Mouse (Mus musculus) macrophage (primary cell): ENCODE results near the gene Tcf7l2. TPM values are rescaled to one million over a fixed set of nuclear protein-coding genes. Genes with fewer than 3 reads are reported as not detected.

ENCODE experiments used
- H3K27ac ChIP-seq: fragments of 350-480 bp; formaldehyde crosslinking; 2 replicates; pipeline ENCODE4 v1.9.0; 2021
- H3K36me3 ChIP-seq: fragments of 350-480 bp; formaldehyde crosslinking; 2 replicates; pipeline ENCODE4 v1.9.0; 2021; ENCODE audit errors: inconsistent target
- H3K4me3 ChIP-seq: fragments of 350-480 bp; formaldehyde crosslinking; 2 replicates; pipeline ENCODE4 v1.9.0; 2021; ENCODE audit errors: inconsistent target
- H3K79me2 ChIP-seq: fragments of 350-480 bp; formaldehyde crosslinking; 2 replicates; pipeline ENCODE4 v1.9.0; 2021; ENCODE audit errors: inconsistent target
- WGBS: methylation state at CpG from one replicate; pipeline ENCODE4 v1.1.7; 2026; ENCODE audit warnings: inconsistent platforms; ENCODE audit not compliant: missing documents; 5-methylcytosine and 5-hydroxymethylcytosine counted together
- polyA plus RNA-seq: library from polyadenylated mRNA; stranded (reverse); fragments of 250-400 nt; gene quantifications from 3 replicates; pipeline ENCODE4 v1.2.4, GENCODE M21; 2018; ENCODE audit warnings: inconsistent platforms

The Tcf7l2 gene
- polyA plus RNA-seq, 1 experiment from 2014 or later = 16.3 TPM

- H3K4me3 ChIP-seq = no peak overlapping the region
- H3K27ac ChIP-seq = no peak overlapping the region
- 100% methylated on average over 3 of the region's 3 CpGs for WGBS
- no peaks in the 10 kb centered on the region for H3K79me2 ChIP-seq
- no peaks in the 10 kb centered on the region for H3K36me3 ChIP-seq
These were observed 129.9 kb downstream of the Tcf7l2 start for GRCm38 (mm10) chr19:55871496-55871895.

GRCm38 (mm10) chr19:55873221-55873620 is 131.6 kb downstream of the Tcf7l2 start:
- no peak overlapping the region for H3K4me3 ChIP-seq
- no peaks in the 10 kb centered on the region for H3K36me3 ChIP-seq
- WGBS = 94% methylated on average over 3 of the region's 3 CpGs
- H3K27ac ChIP-seq = no peak overlapping the region
- H3K79me2 ChIP-seq = no peaks in the 10 kb centered on the region

- H3K36me3 ChIP-seq = no peaks in the 10 kb centered on the region
- H3K4me3 ChIP-seq = no peak overlapping the region
- 32% methylated on average over 3 of the region's 3 CpGs for WGBS
- no peaks in the 10 kb centered on the region for H3K79me2 ChIP-seq
- H3K27ac ChIP-seq = no peak overlapping the region
These were observed 134.9 kb downstream of the Tcf7l2 start for GRCm38 (mm10) chr19:55876501-55876900.

GRCm38 (mm10) chr19:55877404-55877915 is 135.8 kb downstream of the Tcf7l2 start:
- Histone ChIP-seq H3K36me3 (no peaks in the 10 kb centered on the region), H3K79me2 (no peaks in the 10 kb centered on the region), H3K27ac (no peak overlapping the region), H3K4me3 (no peak overlapping the region)
- 81% methylated on average over 7 of the region's 7 CpGs for WGBS

GRCm38 (mm10) chr19:55880664-55881359 is 139.2 kb downstream of the Tcf7l2 start:
- Histone ChIP-seq H3K79me2 (no peaks in the 10 kb centered on the region), H3K36me3 (no peaks in the 10 kb centered on the region), H3K4me3 (no peak overlapping the region), H3K27ac (no peak overlapping the region)
- 95% methylated on average over 13 of the region's 13 CpGs for WGBS

DNA sequence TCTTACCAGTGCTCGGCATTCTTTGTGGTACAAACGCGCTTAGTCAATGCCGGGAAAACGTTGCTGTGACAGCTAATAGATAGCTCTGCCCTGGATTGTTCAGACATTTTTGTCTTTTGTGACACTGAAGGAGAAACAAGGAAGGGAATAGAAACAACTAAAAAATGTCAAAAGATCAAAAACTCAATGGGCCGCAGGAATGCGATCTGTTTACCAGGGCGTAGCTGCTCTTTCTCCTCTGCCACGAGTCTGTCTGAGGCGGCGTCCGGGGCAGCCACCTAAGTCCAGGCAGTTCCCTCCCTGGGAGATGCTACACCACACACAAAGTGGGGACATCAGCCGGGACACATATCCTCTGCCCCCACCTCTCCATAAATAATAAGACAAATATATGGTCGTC is 144.9 kb downstream of the Tcf7l2 start:
- 95% methylated on average over 14 of the region's 14 CpGs for WGBS
- Histone ChIP-seq H3K27ac (no peak overlapping the region), H3K36me3 (no peaks in the 10 kb centered on the region), H3K79me2 (no peaks in the 10 kb centered on the region), H3K4me3 (no peak overlapping the region)

DNA sequence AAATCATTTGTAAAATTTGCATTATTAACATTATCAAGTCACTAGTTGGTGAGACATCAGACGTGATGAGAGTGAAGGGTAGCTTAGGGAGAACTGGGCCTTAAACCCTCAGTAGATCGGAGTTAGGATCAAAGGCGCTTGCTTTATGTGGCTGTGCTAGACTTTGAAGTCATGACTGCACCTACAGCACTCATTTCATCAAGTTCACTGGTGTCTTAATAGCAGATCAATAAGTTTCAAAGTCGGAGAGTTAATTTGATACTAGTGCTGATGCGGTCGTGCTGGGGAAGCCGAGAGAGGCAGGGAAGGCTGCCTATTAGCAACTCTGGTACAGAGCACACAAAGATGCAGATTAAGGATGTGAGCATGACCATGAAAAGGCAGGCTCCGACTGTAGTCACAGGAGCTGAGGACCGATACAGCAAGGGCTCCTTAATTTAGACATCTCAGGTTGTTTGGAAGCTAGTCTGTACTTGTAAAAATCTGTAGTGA is 150.1 kb downstream of the Tcf7l2 start:
- Histone ChIP-seq H3K27ac (no peak overlapping the region), H3K4me3 (no peak overlapping the region), H3K36me3 (no peaks in the 10 kb centered on the region), H3K79me2 (no peaks in the 10 kb centered on the region)
- 90% methylated on average over 9 of the region's 9 CpGs for WGBS

GRCm38 (mm10) chr19:55893557-55893956 is 151.9 kb downstream of the Tcf7l2 start:
- WGBS = 94% methylated on average over 11 of the region's 11 CpGs
- H3K79me2 ChIP-seq = no peaks in the 10 kb centered on the region

DNA sequence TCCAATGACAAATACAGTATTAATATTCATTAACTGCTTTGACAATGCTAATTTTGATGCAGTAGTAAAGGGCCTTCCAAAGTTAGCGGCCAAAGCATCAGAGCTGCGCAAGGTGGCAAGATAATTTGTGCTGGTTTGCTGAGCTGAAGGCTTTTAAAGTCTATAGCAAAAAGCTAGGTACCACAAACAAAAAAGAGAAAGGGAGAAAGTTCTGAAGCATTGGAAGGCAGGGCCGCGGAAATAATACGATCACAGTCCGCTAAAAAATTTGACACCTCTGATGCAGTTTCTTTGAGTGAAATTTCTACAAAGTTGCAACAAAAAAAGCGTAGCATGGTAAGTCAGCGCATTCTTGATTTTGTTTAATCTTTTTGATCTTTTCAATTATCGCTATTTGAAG is 152.8 kb downstream of the Tcf7l2 start:
- no peak overlapping the region for H3K27ac ChIP-seq
- 94% methylated on average over 9 of the region's 9 CpGs for WGBS
- H3K36me3 ChIP-seq = no peaks in the 10 kb centered on the region
- no peak overlapping the region for H3K4me3 ChIP-seq
- H3K79me2 ChIP-seq = no peaks in the 10 kb centered on the region

More at GRCm38 (mm10) chr19:55893557-55893956, 151.9 kb downstream of the Tcf7l2 start:
- H3K4me3 ChIP-seq = no peak overlapping the region
- no peak overlapping the region for H3K27ac ChIP-seq
- no peaks in the 10 kb centered on the region for H3K36me3 ChIP-seq

GRCm38 (mm10) chr19:55895317-55895716 is 153.7 kb downstream of the Tcf7l2 start:
- H3K79me2 ChIP-seq = no peaks in the 10 kb centered on the region
- no peak overlapping the region for H3K27ac ChIP-seq
- 7% methylated on average over 26 of the region's 27 CpGs for WGBS
- no peaks in the 10 kb centered on the region for H3K36me3 ChIP-seq
- no peak overlapping the region for H3K4me3 ChIP-seq

- Histone ChIP-seq H3K4me3 (no peak overlapping the region), H3K27ac (no peak overlapping the region), H3K36me3 (no peaks in the 10 kb centered on the region), H3K79me2 (no peaks in the 10 kb centered on the region)
- 83% methylated on average over 4 of the region's 4 CpGs for WGBS
These were observed 154.3 kb downstream of the Tcf7l2 start for GRCm38 (mm10) chr19:55895807-55896420.

GRCm38 (mm10) chr19:55896629-55897028 is 155.0 kb downstream of the Tcf7l2 start:
- H3K4me3 ChIP-seq = no peak overlapping the region
- H3K36me3 ChIP-seq = no peaks in the 10 kb centered on the region
- WGBS = 95% methylated on average over 10 of the region's 10 CpGs
- no peaks in the 10 kb centered on the region for H3K79me2 ChIP-seq
- H3K27ac ChIP-seq = no peak overlapping the region

DNA sequence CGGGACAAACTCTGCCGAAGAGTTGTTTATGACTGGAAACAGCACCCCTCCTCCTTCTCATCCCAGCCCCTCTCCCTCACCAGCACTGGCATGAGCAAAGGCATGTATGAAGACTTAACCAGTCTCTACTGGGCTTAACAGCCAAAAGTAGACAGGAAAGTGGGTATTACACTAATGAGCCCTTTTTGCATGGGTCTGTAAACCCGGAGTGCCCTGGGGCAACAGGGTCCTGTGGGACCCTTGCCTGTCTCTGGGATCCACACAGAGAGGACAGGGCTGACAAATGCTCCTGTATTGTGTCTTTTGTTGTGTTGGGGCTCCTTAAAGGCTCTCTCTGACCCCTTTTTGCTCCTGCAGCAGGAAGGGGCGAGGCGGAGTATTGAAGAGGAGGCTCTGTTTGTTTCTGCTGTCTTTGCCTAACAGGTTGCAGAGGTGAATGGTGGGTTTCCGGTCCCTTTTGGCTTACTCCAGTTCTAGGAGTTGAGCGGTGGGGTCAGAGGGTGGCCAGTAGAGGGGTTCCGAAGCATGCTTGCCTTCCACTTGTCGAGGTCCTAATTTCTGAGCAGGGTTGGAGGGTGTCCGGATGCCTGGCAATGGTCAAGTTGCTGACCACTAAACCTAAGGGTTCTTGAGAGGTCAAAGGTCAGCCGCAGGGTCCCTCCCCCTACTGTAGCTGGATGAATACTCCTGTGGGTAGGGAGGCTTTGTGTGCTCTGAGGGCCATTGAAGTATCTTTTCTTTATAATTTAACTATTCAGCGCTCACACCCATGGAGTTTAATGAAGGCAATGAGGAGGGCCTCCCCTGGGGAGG is 161.2 kb downstream of the Tcf7l2 start:
- Histone ChIP-seq H3K27ac (no peak overlapping the region), H3K36me3 (no peaks in the 10 kb centered on the region)
- 96% methylated on average over 11 of the region's 12 CpGs for WGBS

GRCm38 (mm10) chr19:55909039-55909438 is 167.4 kb downstream of the Tcf7l2 start:
- 94% methylated on average over 7 of the region's 7 CpGs for WGBS
- peaks cover 21% of the 10 kb centered on the region; the same call in 1 of the 2 replicates for H3K36me3 ChIP-seq
- no peak overlapping the region for H3K27ac ChIP-seq
- H3K79me2 ChIP-seq = no peaks in the 10 kb centered on the region
- H3K4me3 ChIP-seq = no peak overlapping the region

More for the DNA sequence above, 161.2 kb downstream of the Tcf7l2 start:
- no peaks in the 10 kb centered on the region for H3K79me2 ChIP-seq
- H3K4me3 ChIP-seq = no peak overlapping the region
